Mouse (Mus musculus): ENCODE measurements at regions not wholly inside any gene's neighbourhood (a gene's known extent, or its start where the extent isn't known, plus 50 kb on each side); places are given as distances from the start of the nearest gene placed in this dataset.
A peak's percentile ranks its signal among the peaks of the same experiment; 100 is the strongest.
"Not testable (repeated sequence)": the region's sequence is repeated elsewhere in the genome, so short reads cannot be mapped to it uniquely, and the experiment has no call there.

DNA sequence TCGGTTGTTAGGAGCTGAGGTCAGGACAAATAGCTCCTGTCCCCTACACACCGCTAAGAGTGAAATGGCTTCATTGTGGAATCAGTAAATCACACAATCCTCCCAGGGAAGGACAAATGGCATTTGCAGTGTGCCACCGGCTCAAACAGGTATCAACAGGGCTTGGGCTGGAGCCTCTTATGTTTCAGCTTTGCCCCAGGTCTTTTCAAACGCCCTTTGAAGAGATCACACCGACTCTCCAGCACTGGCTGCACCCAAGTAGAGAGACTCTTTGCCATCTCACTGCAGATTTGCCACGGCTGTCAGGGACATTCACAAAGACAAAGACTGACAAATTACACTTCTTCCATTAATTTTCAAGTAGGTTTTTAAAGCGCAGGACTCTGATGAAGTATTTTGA lies 217.7 kb downstream of the Mat2b start:
- Histone ChIP-seq H3K27me3 (ENCODE audit: control insufficient read depth, insufficient read depth, low read length) (no peaks in the 10 kb centered on the region), H3K36me3 (ENCODE audit: control insufficient read depth, insufficient read depth, low read length) (no peaks in the 10 kb centered on the region), H3K4me3 (no peak overlapping the region), H3K9ac (ENCODE audit: low read depth, low read length) (no peak overlapping the region), H3K79me2 (replicated peaks; ENCODE audit: control insufficient read depth, insufficient read depth, low read length) (no peaks in the 10 kb centered on the region), H3K4me1 (ENCODE audit: control insufficient read depth, insufficient read depth, low read length) (no peaks in the 10 kb centered on the region), H3K27ac (no peak overlapping the region)
- intact Hi-C loops (cut with DNase I) = no loop called here
- WGBS = 44% methylated on average over 7 of the region's 7 CpGs
- DNase-seq = no peak
- TF ChIP-seq CTCF (IDR thresholded peaks at IDR 0.05) = no peak
- no peak for TF ChIP-seq POLR2A (IDR thresholded peaks at IDR 0.05; ENCODE audit: insufficient read depth, low read depth, low read length)
- TF ChIP-seq EP300 (IDR thresholded peaks at IDR 0.05; ENCODE audit: insufficient read depth, low read depth, low read length) = no peak

DNA sequence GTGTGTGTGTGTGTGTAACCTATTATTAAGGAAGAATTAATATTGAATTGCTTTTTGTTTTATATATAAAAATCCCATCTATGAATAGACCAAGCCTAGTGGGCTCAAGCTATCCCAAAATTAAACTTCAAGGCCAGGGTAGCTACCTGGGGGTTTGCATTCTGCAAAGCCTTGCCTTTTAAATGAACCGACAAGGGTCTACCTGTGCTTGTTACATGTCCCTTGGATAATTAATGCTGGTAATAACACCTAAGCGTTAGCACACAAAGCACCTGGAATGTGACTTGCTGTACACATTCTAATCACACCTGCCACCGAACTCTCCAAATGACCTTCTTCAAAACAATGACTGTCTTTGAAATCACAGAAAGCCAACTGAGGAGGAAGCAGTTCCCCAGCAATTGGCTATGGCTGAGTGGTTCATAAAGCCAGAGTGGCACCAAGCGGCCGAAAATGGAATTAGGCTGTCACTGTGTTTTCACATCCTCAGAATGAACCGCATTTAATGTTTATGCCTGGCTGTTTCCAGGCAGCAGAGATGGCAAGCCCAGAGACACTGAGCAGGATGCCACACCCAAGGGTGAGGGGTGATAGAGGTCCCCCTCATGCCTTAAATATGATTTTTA lies 225.8 kb downstream of the Mat2b start:
- no peaks in the 10 kb centered on the region for H3K36me3 ChIP-seq (ENCODE audit: control insufficient read depth, insufficient read depth, low read length)
- 29% methylated on average over 6 of the region's 6 CpGs for WGBS
- H3K27me3 ChIP-seq (ENCODE audit: control insufficient read depth, insufficient read depth, low read length) = no peaks in the 10 kb centered on the region
- H3K4me1 ChIP-seq (ENCODE audit: control insufficient read depth, insufficient read depth, low read length) = no peaks in the 10 kb centered on the region
- no peak for DNase-seq
- no peak overlapping the region for H3K9ac ChIP-seq (ENCODE audit: low read depth, low read length)
- no peak overlapping the region for H3K27ac ChIP-seq
- no peaks in the 10 kb centered on the region for H3K79me2 ChIP-seq (replicated peaks; ENCODE audit: control insufficient read depth, insufficient read depth, low read length)
- TF ChIP-seq EP300 (IDR thresholded peaks at IDR 0.05; ENCODE audit: insufficient read depth, low read depth, low read length) = no peak
- peak; percentile 47 for TF ChIP-seq CTCF (IDR thresholded peaks at IDR 0.05)
- no peak overlapping the region for H3K4me3 ChIP-seq
- intact Hi-C loops (cut with DNase I) = no loop called here

DNA sequence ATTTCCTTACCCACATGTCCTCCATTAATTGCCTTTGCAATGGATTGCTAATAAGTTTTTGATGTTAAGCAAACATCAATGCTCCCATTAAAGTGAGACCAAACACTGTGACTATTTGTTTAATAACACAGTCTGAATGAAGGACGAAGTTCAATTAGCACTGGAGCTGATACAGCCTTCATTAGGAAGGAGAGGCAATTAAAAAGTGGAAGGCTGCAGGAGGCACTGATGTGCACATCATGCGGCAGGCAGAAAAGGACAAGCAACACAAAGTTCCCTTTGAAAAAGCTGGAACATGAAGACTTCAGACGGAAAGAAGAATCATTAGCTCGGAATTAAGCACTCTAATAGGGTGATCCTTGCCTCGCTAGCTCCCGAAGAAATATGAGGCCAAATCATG lies 238.4 kb downstream of the Mat2b start:
- intact Hi-C loops (cut with DNase I) = no loop called here
- TF ChIP-seq POLR2A (IDR thresholded peaks at IDR 0.05; ENCODE audit: insufficient read depth, low read depth, low read length) = no peak
- no peak for TF ChIP-seq EP300 (IDR thresholded peaks at IDR 0.05; ENCODE audit: insufficient read depth, low read depth, low read length)
- TF ChIP-seq CTCF (IDR thresholded peaks at IDR 0.05) = no peak
- WGBS = 86% methylated on average over 6 of the region's 6 CpGs

DNA sequence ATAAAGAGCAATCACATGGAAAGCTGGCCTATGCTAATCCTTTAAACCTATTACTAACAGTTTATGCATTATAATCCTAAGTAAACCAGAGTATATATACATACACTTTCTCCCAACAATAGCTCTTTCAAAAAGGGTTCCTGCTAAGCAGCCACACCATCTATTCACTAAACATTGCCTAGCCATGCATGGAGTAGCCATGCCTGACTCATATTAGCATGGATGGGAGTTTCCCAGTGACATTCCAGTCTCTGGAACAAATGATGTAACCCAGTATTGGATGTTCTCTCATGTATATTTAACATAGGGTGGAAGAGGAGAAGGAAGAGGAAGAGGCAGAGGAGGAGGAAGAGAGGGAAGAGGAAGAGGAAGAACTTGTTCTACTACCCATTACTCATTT lies 240.0 kb downstream of the Mat2b start:
- H3K79me2 ChIP-seq (replicated peaks; ENCODE audit: control insufficient read depth, insufficient read depth, low read length); H3K27me3 ChIP-seq (ENCODE audit: control insufficient read depth, insufficient read depth, low read length); H3K27ac ChIP-seq; H3K36me3 ChIP-seq (ENCODE audit: control insufficient read depth, insufficient read depth, low read length); H3K4me1 ChIP-seq (ENCODE audit: control insufficient read depth, insufficient read depth, low read length); intact Hi-C loops (cut with DNase I); H3K9ac ChIP-seq (ENCODE audit: low read depth, low read length); DNase-seq; H3K4me3 ChIP-seq: not testable (repeated sequence)

More for the DNA sequence above, 238.4 kb downstream of the Mat2b start:
- no peaks in the 10 kb centered on the region for H3K36me3 ChIP-seq (ENCODE audit: control insufficient read depth, insufficient read depth, low read length)
- H3K9ac ChIP-seq (ENCODE audit: low read depth, low read length) = no peak overlapping the region
- no peaks in the 10 kb centered on the region for H3K27me3 ChIP-seq (ENCODE audit: control insufficient read depth, insufficient read depth, low read length)
- no peak overlapping the region for H3K4me3 ChIP-seq
- DNase-seq = no peak
- H3K27ac ChIP-seq = no peak overlapping the region
- no peaks in the 10 kb centered on the region for H3K4me1 ChIP-seq (ENCODE audit: control insufficient read depth, insufficient read depth, low read length)
- H3K79me2 ChIP-seq (replicated peaks; ENCODE audit: control insufficient read depth, insufficient read depth, low read length) = no peaks in the 10 kb centered on the region

DNA sequence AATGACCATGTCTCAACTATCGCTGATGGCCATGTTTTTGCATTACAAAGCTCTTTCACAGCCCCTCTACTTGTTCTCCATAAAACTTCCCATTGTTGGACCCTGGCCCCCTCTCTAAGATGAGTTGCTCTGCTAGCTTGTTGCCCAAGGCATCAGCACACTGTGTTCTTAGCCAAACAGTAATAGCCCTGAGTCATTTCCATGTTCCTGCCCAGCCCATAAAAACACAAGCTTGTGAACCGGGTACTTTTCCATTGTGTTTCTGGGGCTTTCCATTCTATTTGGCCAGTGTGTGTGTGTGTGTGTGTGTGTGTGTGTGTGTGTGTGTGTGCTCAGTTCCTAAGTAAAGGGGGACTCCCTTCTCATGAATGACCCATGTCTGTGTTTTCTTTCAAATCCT lies 248.2 kb downstream of the Mat2b start:
- Histone ChIP-seq H3K27ac (no peak overlapping the region), H3K9ac (ENCODE audit: low read depth, low read length) (no peak overlapping the region), H3K36me3 (ENCODE audit: control insufficient read depth, insufficient read depth, low read length) (no peaks in the 10 kb centered on the region), H3K27me3 (ENCODE audit: control insufficient read depth, insufficient read depth, low read length) (no peaks in the 10 kb centered on the region), H3K4me1 (ENCODE audit: control insufficient read depth, insufficient read depth, low read length) (no peaks in the 10 kb centered on the region), H3K4me3 (no peak overlapping the region), H3K79me2 (replicated peaks; ENCODE audit: control insufficient read depth, insufficient read depth, low read length) (no peaks in the 10 kb centered on the region)
- WGBS = 70% methylated on average over 2 of the region's 2 CpGs
- DNase-seq = no peak
- intact Hi-C loops (cut with DNase I) = no loop called here
- TF ChIP-seq EP300 (IDR thresholded peaks at IDR 0.05; ENCODE audit: insufficient read depth, low read depth, low read length) = no peak
- TF ChIP-seq POLR2A (IDR thresholded peaks at IDR 0.05; ENCODE audit: insufficient read depth, low read depth, low read length) = no peak
- no peak for TF ChIP-seq CTCF (IDR thresholded peaks at IDR 0.05)

DNA sequence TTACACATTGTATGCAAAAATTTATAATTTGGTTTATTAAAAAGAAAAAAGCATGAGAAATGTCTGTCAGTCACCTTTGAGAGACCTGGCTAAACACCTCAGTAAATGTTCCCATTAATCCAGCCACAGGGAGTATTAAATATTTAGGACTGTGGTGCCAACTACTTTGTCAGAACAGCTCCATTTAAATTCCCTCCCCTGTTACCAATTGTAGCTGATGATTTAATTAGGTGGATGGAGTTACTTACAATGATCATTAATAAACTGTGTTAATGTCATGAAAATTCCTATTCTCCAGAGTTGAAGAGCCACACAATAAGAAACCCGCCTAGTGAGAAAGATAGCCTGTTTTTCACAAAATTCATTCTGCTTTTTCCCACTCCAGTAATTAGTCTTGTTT lies 261.0 kb downstream of the Mat2b start:
- H3K27me3 ChIP-seq (ENCODE audit: control insufficient read depth, insufficient read depth, low read length) = no peaks in the 10 kb centered on the region
- H3K4me3 ChIP-seq = no peak overlapping the region
- no peak for DNase-seq
- intact Hi-C loops (cut with DNase I) = no loop called here
- H3K4me1 ChIP-seq (ENCODE audit: control insufficient read depth, insufficient read depth, low read length) = no peaks in the 10 kb centered on the region
- TF ChIP-seq EP300 (IDR thresholded peaks at IDR 0.05; ENCODE audit: insufficient read depth, low read depth, low read length) (no peak), POLR2A (IDR thresholded peaks at IDR 0.05; ENCODE audit: insufficient read depth, low read depth, low read length) (no peak), CTCF (IDR thresholded peaks at IDR 0.05) (no peak)
- no peak overlapping the region for H3K9ac ChIP-seq (ENCODE audit: low read depth, low read length)
- H3K27ac ChIP-seq = no peak overlapping the region
- WGBS = 85% methylated on average over 1 of the region's 1 CpGs
- H3K36me3 ChIP-seq (ENCODE audit: control insufficient read depth, insufficient read depth, low read length) = no peaks in the 10 kb centered on the region
- no peaks in the 10 kb centered on the region for H3K79me2 ChIP-seq (replicated peaks; ENCODE audit: control insufficient read depth, insufficient read depth, low read length)
